Mouse (Mus musculus): Measurements from ENCODE around the gene Gkap1. TPM values are rescaled to one million over a fixed set of nuclear protein-coding genes. Genes with fewer than 3 reads are reported as not detected.

The Gkap1 gene
- polyA plus RNA-seq, 1 experiment from 2014 or later, result 8.7 TPM

DNA sequence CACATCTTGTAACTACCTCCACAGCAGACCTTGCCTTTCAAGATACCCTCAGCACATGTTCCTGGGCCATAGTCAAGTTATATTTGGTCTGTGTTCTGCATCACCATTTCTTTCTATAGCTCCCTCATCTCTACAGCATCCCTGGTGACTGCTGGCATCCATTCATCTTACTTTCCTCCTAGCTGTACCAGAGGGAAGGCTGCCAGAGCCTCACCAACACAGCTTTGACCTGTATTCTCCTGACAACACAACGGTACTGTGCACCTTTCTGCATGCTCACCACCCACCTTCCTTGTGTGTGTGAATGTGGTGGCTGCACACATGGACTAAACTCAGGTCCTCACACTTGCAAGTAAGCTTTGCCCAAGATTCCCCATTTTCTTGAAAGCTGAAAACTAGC is 72.6 kb downstream of the Gkap1 start:
- DNase-seq (ENCODE audit: low spot score), result no peak

DNA sequence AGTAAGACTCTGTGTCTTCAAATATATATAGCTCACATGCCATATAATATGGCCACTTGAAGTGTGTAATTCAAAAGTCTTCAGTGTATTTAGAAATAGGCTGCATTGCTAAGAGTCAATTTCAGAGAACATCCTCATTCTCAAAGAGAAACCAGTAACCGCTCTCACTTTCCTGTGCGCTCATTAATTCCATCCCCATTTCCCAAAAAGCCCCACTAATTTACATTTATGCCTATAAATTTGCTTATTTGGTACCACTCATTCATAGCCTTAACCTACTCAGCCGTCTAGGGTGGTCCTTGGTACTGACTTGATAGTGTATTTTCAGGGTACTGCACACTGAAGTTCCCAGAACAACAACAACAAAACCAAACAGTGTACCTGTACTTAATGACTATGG is 73.6 kb downstream of the Gkap1 start:
- DNase-seq (ENCODE audit: low spot score), result no peak

- no peak for DNase-seq (ENCODE audit: low spot score)
Observed at GRCm38 (mm10) chr13:58201343-58201742, 74.2 kb downstream of the Gkap1 start.

- peak; percentile 73 for DNase-seq (ENCODE audit: low spot score)
Observed at GRCm38 (mm10) chr13:58197981-58198640, 77.4 kb downstream of the Gkap1 start.

- DNase-seq (ENCODE audit: low spot score), result no peak
Observed at GRCm38 (mm10) chr13:58197211-58197610, 78.3 kb downstream of the Gkap1 start.

DNA sequence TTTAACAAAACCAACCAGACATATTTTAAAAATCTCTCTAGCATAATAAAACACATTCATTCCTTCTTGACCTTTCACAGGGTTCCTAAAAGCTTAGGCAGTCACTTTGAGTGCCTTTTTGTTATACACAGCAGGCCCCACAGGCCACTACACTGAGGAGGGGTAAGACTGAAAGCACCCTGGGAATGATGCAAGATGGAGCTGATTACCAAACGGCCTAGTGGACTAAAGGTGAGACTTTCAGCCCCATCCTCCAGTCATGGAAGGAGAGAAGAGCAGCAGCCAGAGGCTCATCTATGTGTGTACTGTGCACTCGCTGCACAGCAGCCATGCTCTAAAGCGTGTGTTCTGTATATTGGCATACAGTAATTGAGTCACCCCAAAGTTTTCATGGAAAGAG is 80.6 kb downstream of the Gkap1 start:
- DNase-seq (ENCODE audit: low spot score), result no peak

GRCm38 (mm10) chr13:58193221-58193620 is 82.3 kb downstream of the Gkap1 start:
- no peak for DNase-seq (ENCODE audit: low spot score)

- DNase-seq (ENCODE audit: low spot score), result no peak
Observed at GRCm38 (mm10) chr13:58192146-58192545, 83.4 kb downstream of the Gkap1 start.

DNA sequence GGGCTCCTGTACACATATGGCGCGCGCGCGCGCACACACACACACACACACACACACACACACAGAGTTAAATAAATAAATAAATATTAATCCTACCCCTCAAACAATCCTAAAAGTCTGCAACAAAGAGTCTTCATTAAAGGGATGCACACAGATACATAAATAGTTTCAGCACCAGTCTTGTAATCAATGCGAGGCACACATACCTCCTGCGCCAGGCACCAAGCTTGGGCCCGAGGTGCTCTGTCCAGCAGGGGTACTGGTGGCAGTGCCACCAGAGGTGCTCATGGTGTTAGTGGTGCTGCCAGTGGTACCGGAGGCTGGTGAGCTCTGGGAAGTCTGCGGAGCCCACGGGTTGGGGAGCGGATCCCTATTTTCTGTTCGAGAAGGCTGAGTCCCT is 84.0 kb downstream of the Gkap1 start:
- no peak for DNase-seq (ENCODE audit: low spot score)

DNA sequence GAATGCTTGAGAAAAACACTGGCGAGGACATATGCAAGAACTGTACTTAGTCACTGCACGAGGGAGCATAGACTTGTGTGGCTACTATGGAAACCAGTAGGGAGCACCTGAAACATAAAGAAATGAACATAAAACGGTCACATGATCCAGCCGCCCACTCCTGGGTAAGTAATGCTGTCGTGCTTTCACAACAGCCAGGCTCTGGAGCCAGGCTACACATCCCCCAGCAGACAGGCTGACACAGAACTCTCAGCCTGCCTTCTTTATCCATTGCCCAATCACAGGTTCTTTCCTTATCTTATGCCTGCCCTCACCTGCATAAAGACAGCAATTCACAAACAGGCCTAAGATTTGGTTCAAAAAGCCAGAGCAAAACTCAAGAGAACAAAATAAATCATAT is 86.0 kb downstream of the Gkap1 start:
- no peak for DNase-seq (ENCODE audit: low spot score)

GRCm38 (mm10) chr13:58188412-58188811 is 87.1 kb downstream of the Gkap1 start:
- DNase-seq (ENCODE audit: low spot score), result peak; percentile 88

DNA sequence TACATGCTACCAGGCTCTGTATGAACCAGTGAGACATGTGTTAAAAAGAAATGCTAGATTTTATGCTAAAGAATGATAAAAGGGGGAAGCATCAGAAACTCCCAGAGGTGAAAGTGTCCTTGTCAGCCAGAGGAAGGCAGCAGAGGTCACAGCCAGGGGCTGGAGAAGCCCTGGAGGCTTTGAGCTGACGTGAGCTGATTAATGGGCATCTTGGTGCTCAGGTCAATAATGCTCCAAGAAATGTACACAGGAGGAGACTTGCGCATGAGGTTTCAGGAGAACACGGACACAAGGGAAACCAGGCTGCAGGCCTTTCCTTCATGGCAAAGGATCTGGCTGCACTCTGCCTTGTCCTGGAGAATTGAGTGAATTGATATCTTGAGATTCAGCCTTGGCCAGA is 87.7 kb downstream of the Gkap1 start:
- no peak for DNase-seq (ENCODE audit: low spot score)

- DNase-seq (ENCODE audit: low spot score), result no peak
Observed at GRCm38 (mm10) chr13:58186281-58186680, 89.2 kb downstream of the Gkap1 start.

DNA sequence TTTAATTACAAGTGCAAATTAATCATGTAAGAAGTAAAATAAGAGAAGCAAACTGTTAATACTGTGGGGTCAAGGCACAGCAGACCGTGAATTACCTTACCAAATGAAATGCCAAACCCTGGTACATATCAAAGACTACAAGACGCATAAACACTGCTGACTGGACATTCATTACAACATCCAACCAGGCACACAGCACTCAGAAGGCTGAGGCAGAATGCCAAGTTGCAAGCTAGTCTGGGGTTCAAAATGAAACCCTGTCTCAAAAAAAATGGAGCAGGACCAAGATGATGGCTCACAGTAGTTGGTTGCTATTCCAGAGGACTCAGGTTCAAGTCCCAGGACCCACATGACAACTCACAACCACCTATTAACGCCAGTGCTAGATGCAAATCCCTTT is 91.4 kb downstream of the Gkap1 start:
- no peak for DNase-seq (ENCODE audit: low spot score)

Small RNAs within 50 kb of the gene (microRNA-seq; reads per million reads assigned to microRNA genes)
- not detected for gene Mir6369 (ENCODE audit: borderline number of aligned reads)

Other genes with a start within 250 kb of the Gkap1 start
- gene Klhl3, start 162.1 kb downstream of the Gkap1 start, polyA plus RNA-seq (2015; fragmentation: Nextera tagmentation; extraction: Ambion mirVana), result 1.4 and 1.8 TPM in 2 replicates
- 41.9 and 52.6 TPM in 2 replicates for gene Hnrnpa0, start 147.1 kb downstream of the Gkap1 start, polyA plus RNA-seq (2015; fragmentation: Nextera tagmentation; extraction: Ambion mirVana)
- 109 and 117 TPM in 2 replicates for gene Idnk, start 118.0 kb downstream of the Gkap1 start, polyA plus RNA-seq (2015; fragmentation: Nextera tagmentation; extraction: Ambion mirVana)
- 89.4 and 92.3 TPM in 2 replicates for gene Ubqln1, start 60.0 kb downstream of the Gkap1 start, polyA plus RNA-seq (2015; fragmentation: Nextera tagmentation; extraction: Ambion mirVana)
- gene Kif27, start 83.4 kb upstream of the Gkap1 start, polyA plus RNA-seq (2015; fragmentation: Nextera tagmentation; extraction: Ambion mirVana), result 0.04 and 0.09 TPM in 2 replicates
- gene 2210016F16Rik, start 109.5 kb upstream of the Gkap1 start, polyA plus RNA-seq (2015; fragmentation: Nextera tagmentation; extraction: Ambion mirVana), result 45.1 and 45.6 TPM in 2 replicates
- 28.5 and 30.5 TPM in 2 replicates for gene Rmi1, start 126.5 kb upstream of the Gkap1 start, polyA plus RNA-seq (2015; fragmentation: Nextera tagmentation; extraction: Ambion mirVana)
- 1,350 and 1,444 TPM in 2 replicates for gene Hnrnpk, start 127.6 kb upstream of the Gkap1 start, polyA plus RNA-seq (2015; fragmentation: Nextera tagmentation; extraction: Ambion mirVana)

Measured in thymus, postnatal 0 days (tissue).